Mouse (Mus musculus) liver (tissue): ENCODE results near the gene Mrps21.

ENCODE experiments used
- DNase-seq: peaks from one replicate; pipeline ENCODE4 v3.0.0-alpha.2; 2020; ENCODE audit warnings: mixed read lengths

The Mrps21 gene

DNA sequence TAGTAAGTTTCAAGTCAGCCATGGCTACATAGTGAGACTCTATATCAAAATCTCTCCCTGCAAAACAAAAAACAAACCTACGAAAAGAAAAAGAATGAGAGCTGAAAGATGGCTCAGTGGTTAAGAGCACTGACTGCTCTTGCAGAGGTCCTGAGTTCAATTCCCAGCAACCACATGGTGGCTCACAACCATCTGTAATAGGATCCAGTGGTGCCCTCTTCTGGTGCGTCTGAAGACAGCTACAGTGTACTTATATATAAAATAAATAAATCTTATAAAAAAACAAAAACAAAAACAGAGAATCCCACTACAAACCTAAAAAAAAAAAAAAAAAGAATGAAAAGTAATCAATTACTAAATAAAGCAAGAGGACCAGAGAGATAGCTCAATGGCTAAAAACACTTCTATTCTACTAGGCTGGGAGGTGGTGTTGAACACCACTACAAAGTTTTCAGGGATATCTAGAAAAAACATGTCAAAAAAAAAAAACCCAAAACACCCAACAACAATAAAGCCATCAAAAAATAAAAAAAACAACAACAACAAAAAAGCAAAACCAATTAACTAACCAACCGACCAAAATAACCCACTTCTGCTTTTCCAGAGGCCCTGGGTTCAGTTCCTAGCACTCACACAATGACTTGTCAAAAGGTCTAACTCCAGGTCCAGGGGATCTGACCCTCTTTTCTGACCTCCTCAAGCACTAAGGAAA lies 28.7 kb downstream of the Mrps21 start:
- no peak for DNase-seq

DNA sequence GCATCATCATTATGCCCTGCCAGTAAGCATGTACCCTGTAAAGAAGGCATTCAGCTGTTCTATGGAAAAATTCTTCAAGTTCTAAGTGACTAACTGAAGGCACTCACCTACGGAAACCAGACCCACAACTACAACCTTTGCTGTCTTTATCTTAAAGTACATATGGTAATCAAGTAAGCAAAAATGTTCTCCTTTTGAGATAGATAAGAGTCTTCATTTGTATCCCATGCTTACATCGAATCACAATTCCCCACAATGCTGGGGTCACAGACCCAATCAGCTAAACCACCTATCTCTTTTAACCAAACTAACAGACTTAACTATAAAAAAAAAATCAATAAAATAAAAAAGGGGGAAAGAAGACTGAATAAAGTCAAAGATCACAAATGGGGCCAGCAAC lies 32.1 kb downstream of the Mrps21 start:
- DNase-seq, result no peak

DNA sequence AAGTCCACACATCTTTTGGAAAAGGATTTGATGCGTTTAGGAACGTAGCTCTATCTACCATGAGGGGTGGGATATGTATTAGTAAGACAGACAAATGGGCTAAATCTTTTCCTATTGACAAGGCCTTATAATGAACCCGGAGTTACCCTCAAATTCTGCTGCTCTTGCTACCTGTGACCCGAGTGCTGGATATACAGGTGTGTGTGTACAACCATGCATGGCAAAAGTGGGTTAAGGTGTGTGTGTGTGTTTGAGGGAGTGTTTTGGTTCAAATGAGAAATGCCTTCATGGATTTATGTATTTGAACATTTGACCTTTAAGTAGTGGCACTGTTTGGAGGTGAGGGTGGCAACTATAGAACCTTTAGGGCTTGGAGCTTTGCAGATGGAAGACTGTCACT lies 42.3 kb downstream of the Mrps21 start:
- DNase-seq, result no peak

DNA sequence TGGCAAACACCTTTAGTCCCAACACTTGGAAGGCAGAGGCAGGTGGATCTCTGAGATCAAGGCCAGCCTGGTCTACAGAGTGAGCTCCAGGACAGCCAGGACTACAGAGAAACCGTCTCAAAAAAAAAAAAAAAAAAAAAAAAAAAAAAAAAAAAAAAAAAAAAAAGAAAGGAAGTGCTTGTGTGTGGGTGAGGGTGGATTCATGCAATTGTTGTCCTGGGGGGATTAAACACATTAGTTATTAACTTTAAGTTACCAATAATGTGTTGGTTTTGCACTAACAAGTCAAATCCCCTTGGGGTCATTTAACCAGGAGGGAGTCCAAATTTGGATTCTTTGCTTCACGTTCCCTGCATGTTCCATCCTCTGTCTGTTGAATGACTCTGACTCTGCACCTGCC lies 45.0 kb downstream of the Mrps21 start:
- no peak for DNase-seq

DNA sequence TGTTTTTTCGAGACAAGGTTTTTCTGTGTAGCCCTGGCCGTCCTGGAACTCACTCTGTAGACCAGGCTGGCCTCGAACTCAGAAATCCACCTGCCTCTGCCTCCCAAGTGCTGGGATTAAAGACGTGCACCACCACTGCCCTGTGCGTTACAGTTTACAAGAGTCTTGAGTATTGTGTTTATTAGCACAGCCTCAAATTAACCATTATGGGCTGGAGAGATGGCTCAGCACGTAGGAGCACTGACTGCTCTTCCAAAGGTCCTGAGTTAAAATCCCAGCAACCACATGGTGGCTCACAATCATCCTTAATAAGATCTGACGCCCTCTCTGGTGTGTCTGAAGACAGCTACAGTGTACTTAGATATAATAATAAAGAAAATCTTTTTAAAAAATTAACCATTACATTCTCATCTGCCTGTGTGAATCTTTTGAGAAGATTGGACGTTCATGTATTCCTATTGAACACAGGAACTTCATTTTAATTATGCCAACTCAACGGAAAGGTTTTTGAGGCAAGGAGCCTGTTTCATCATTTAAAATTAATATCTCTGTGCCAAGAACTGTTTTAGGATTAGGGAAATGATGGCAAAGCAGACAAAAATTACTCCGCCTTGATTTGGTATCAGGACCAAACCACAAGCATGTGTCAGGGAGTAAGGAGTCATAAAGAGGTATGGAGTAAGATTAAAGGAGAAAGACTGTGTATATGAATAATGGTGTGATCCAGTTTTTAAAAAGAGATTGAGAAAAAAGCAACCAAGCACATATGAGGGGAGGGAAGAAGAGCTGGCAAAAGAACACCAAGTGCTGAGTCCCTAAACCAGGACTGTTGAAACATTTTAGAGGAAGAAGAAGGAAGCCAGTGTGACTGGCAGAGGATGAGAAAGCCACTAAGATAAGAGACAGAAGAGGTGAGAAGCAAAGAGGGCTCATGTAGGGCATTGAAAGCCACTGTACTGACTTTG lies 51.0 kb downstream of the Mrps21 start:
- DNase-seq, result no peak

DNA sequence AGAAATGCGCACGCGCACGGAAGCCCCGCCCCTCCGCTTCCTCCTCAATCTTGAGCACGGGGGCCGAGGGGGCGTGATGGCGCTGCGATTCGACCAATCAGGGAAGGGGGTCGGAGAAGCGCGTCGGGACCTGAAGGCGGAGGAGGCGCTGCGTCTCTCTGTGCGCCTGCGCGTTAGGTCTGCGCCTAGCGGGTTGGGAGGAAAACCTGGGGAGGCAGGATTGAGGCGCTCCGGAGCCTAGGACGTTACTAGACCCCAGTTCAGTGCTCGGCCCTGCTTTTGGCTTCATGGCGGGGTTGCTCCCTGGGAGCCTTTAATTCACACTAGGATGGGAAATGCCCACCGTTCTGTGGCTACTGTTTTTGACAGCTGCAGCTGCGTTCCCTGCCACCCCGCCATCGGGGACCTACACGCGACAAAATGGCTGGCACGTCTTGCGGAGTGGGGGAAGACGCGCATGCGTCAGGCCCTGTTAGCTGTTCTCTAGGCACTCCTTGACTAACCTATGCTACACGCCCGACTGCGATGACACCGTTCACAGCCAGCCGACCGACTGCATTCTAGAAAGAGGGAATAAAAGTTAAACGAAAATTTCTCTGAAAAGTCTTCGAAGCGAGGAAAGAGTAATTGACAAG lies 51.9 kb downstream of the Mrps21 start:
- DNase-seq, result peak; percentile 100

DNA sequence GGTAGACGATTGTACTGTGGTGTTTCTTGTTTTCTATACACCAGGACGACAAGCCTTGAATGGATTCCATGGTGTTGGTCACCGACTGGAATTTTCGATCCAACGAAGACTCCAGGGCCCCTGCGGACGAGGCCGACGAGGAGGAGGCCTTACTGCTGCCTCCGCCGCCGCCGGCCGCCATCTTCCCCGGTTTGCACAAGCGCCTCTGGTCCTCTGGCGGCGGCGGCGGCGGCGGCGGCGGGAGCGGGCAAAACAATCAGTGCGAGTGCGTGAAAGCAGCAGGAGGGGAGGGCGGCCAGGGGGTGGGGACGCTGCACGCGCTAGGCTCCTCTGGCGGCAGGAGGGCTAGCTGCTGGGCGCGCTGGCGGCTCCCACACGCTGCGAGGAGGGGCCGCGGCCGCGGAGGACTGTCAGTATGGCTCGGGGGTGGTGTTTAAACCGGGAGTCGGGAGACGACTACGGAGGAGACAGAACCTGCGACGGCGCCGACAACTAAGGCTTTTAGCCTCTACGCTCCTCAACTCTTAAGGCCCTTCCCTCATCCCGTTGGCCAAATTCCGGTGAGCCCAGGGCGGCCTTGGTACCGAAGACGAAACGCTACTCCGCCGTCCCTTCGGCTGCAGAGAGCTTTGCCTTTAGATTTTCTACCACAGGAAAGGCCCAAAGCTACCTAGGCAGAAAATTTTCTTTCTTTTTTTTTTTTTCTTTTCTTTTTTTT lies 52.6 kb downstream of the Mrps21 start, which contains the start of gene Rprd2:
Rprd2 (minus strand) TSS at position 293 of the 718 bp plus-strand sequence.
- peak; percentile 87 for DNase-seq

DNA sequence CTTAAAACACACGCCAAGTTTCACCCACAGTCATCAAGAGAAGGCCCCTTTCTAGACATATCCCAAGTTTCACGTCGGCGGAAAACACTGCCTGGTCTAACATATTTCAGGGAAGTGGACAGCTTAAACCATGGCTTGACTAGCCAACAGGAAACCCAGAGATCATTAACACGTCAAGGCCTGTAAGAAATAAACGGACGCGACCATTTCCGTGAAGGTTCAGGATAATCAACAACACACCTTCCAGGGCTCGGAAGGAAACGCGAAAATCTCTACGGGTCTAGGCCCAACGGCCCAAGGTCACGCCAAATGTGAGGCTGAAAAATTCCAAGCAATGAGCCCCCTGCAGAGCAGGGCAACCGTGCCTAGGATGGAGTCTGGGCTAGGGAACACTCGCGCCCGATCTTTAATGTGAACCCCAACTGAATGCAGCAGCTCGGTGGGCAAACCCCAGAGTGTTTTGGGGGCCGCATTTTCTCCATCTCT lies 53.2 kb downstream of the Mrps21 start:
- DNase-seq, result peak; percentile 54

DNA sequence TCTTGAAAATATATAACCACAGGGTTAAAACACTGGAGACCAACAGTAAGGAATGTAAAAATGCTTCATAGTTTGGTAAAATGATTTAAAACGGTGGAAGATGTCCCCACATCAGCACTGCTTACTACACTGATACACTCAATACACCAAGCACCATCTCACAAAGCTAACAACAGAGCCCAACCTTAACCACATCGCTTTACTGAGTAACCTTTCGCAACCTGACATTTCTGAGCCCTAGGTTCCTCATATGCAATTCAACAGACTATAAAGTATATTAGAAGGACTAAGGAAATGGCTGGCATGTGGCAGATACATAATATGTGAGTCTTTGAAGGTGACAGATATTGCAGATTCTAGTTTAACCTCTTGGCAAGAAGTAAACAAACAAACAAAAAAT lies 54.6 kb downstream of the Mrps21 start:
- no peak for DNase-seq
